Mouse (Mus musculus) hindbrain, embryonic 12.5 days (tissue): Measurements from ENCODE around the gene Satb1. TPM values are rescaled to one million over a fixed set of nuclear protein-coding genes. Genes with fewer than 3 reads are reported as not detected.

ENCODE experiments used
- ATAC-seq: fragments of 200-750 bp; cut with Nextera tagmentation; 2 replicates; pipeline ENCODE4 v1.8.0; 2017; ENCODE audit warnings: moderate TSS enrichment; ENCODE audit not compliant: low FRiP score
- H3K27ac ChIP-seq: fragments of 300-500 bp; sonication (generic); 2 replicates; pipeline ENCODE4 v1.5.1; 2016; ENCODE audit warnings: mild to moderate bottlenecking
- H3K27me3 ChIP-seq: fragments of 300-500 bp; sonication (generic); 2 replicates; pipeline ENCODE4 v1.6.1; 2016; ENCODE audit warnings: mild to moderate bottlenecking
- H3K36me3 ChIP-seq: fragments of 300-500 bp; sonication (generic); 2 replicates; pipeline ENCODE4 v1.6.1; 2016; ENCODE audit warnings: mild to moderate bottlenecking
- H3K4me1 ChIP-seq: fragments of 300-500 bp; sonication (generic); 2 replicates; pipeline ENCODE4 v1.6.1; 2016
- H3K4me2 ChIP-seq: fragments of 300-500 bp; sonication (generic); replicated peaks from 2 replicates; pipeline ENCODE4 v1.6.1; 2016; ENCODE audit warnings: mild to moderate bottlenecking
- H3K4me3 ChIP-seq: fragments of 300-500 bp; sonication (generic); 2 replicates; pipeline ENCODE4 v1.5.1; 2016; ENCODE audit warnings: mild to moderate bottlenecking
- H3K9ac ChIP-seq: fragments of 300-500 bp; sonication (generic); 2 replicates; pipeline ENCODE4 v1.6.1; 2016; ENCODE audit warnings: mild to moderate bottlenecking, moderate library complexity
- H3K9me3 ChIP-seq: fragments of 300-500 bp; sonication (generic); replicated peaks from 2 replicates; pipeline ENCODE4 v1.6.1; 2016; ENCODE audit warnings: mild to moderate bottlenecking
- WGBS: fragments of 180-500 bp; shearing (Covaris S2); methylation state at CpG from one replicate; pipeline ENCODE4 v1.1.7; 2016; 5-methylcytosine and 5-hydroxymethylcytosine counted together
- polyA plus RNA-seq: library from polyadenylated mRNA; unstranded; fragments of >200 nt; fragmentation: Nextera tagmentation; extraction: Ambion mirVana; gene quantifications from 2 replicates; pipeline ENCODE4 v1.2.1, GENCODE M21; 2016

The Satb1 gene
- polyA plus RNA-seq, 1 experiment from 2014 or later: 33.6 TPM

- Histone ChIP-seq H3K4me3 (no peak overlapping the region), H3K4me2 (peak overlapping the region; percentile 44), H3K27ac (peak overlapping the region; percentile 42), H3K27me3 (no peaks in the 10 kb centered on the region), H3K9me3 (no peaks in the 10 kb centered on the region), H3K4me1 (peaks cover 14% of the 10 kb centered on the region), H3K36me3 (0 out of 2 replicates have a peak, but pooled peaks cover 8% of the 10 kb centered on the region), H3K9ac (no peak overlapping the region)
- WGBS: 43% methylated on average over 17 of the region's 17 CpGs
- peak; percentile 75 for ATAC-seq
These were observed 72.7 kb downstream of the Satb1 start for GRCm38 (mm10) chr17:51760251-51760887.

DNA sequence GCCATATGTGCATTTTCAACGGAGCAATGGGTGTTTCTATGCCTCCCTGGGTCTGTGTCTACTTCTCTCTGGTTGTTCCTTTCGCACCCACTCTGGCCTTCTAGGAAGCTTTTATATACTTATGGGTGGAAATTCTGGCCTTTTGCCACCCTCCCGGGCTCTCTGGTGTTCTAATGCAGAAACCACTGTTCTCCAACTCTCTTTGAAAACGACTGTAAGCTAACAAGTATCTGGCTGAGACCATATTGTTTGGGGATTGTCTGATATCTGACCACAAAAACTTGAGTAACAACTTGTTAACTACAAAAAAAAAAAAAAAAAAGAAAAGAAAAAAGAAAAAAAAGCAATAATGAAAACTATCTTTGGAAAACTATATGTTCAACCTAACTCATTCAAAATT lies 73.6 kb downstream of the Satb1 start:
- 93% methylated on average over 4 of the region's 4 CpGs for WGBS

DNA sequence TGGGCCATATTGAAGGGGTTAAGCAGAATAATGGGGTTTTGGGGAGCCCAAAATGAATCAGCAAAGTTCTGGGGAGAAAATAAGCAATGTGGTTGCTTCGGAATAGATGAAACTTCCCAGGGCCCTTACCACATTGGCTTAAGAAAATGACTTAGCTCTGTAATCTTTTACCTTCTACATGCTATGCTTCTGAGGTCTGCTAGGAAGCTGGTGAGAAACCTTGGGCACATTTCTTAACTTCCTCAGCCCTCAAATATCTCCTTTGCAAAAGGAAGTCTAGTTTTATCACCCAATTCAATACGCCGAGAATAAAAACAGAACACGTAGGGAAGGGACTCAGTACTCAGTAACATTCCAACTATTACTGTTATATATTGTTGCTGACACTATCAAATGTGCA lies 80.9 kb downstream of the Satb1 start:
- H3K4me3 ChIP-seq: no peak overlapping the region
- no peak for ATAC-seq

More for the DNA sequence above, 73.6 kb downstream of the Satb1 start:
- ATAC-seq: no peak
- Histone ChIP-seq H3K9me3 (no peaks in the 10 kb centered on the region), H3K27ac (no peak overlapping the region), H3K9ac (no peak overlapping the region), H3K4me2 (no peak overlapping the region), H3K4me1 (peaks cover 14% of the 10 kb centered on the region), H3K36me3 (0 out of 2 replicates have a peak, but pooled peaks cover 8% of the 10 kb centered on the region), H3K4me3 (no peak overlapping the region), H3K27me3 (no peaks in the 10 kb centered on the region)

GRCm38 (mm10) chr17:51747204-51747603 lies 85.9 kb downstream of the Satb1 start:
- Histone ChIP-seq H3K4me2 (no peak overlapping the region), H3K27ac (no peak overlapping the region), H3K4me3 (no peak overlapping the region), H3K4me1 (no peaks in the 10 kb centered on the region; the same call in 1 of the 2 replicates), H3K9me3 (no peaks in the 10 kb centered on the region), H3K9ac (no peak overlapping the region), H3K36me3 (peaks cover 5% of the 10 kb centered on the region), H3K27me3 (no peaks in the 10 kb centered on the region)
- 70% methylated on average over 9 of the region's 9 CpGs for WGBS
- no peak for ATAC-seq

More for the DNA sequence above, 80.9 kb downstream of the Satb1 start:
- no peaks in the 10 kb centered on the region for H3K36me3 ChIP-seq
- no peaks in the 10 kb centered on the region for H3K9me3 ChIP-seq
- no peaks in the 10 kb centered on the region for H3K27me3 ChIP-seq
- H3K4me1 ChIP-seq: no peaks in the 10 kb centered on the region
- 91% methylated on average over 4 of the region's 4 CpGs for WGBS
- H3K27ac ChIP-seq: no peak overlapping the region
- H3K9ac ChIP-seq: no peak overlapping the region
- no peak overlapping the region for H3K4me2 ChIP-seq

- 76% methylated on average over 10 of the region's 10 CpGs for WGBS
- Histone ChIP-seq H3K27ac (no peak overlapping the region), H3K27me3 (no peaks in the 10 kb centered on the region), H3K4me3 (no peak overlapping the region), H3K9me3 (no peaks in the 10 kb centered on the region), H3K36me3 (peaks cover 36% of the 10 kb centered on the region), H3K4me1 (no peaks in the 10 kb centered on the region; the same call in 1 of the 2 replicates), H3K9ac (no peak overlapping the region), H3K4me2 (no peak overlapping the region)
- ATAC-seq: no peak
These were observed 90.6 kb downstream of the Satb1 start for GRCm38 (mm10) chr17:51742502-51742901.

GRCm38 (mm10) chr17:51741126-51741525 lies 92.0 kb downstream of the Satb1 start:
- Histone ChIP-seq H3K27me3 (no peaks in the 10 kb centered on the region), H3K9me3 (no peaks in the 10 kb centered on the region), H3K4me1 (no peaks in the 10 kb centered on the region; the same call in 1 of the 2 replicates), H3K4me2 (no peak overlapping the region), H3K4me3 (no peak overlapping the region), H3K27ac (no peak overlapping the region), H3K9ac (no peak overlapping the region), H3K36me3 (peaks cover 36% of the 10 kb centered on the region)
- no peak for ATAC-seq
- WGBS: 94% methylated on average over 10 of the region's 10 CpGs

GRCm38 (mm10) chr17:51740246-51740645 lies 92.8 kb downstream of the Satb1 start:
- 91% methylated on average over 15 of the region's 15 CpGs for WGBS
- no peak for ATAC-seq
- H3K4me3 ChIP-seq: no peak overlapping the region
- no peaks in the 10 kb centered on the region for H3K9me3 ChIP-seq
- no peak overlapping the region for H3K9ac ChIP-seq
- no peak overlapping the region for H3K4me2 ChIP-seq
- no peak overlapping the region for H3K27ac ChIP-seq
- no peaks in the 10 kb centered on the region; the same call in 1 of the 2 replicates for H3K4me1 ChIP-seq
- no peaks in the 10 kb centered on the region for H3K27me3 ChIP-seq
- H3K36me3 ChIP-seq: peaks cover 36% of the 10 kb centered on the region

DNA sequence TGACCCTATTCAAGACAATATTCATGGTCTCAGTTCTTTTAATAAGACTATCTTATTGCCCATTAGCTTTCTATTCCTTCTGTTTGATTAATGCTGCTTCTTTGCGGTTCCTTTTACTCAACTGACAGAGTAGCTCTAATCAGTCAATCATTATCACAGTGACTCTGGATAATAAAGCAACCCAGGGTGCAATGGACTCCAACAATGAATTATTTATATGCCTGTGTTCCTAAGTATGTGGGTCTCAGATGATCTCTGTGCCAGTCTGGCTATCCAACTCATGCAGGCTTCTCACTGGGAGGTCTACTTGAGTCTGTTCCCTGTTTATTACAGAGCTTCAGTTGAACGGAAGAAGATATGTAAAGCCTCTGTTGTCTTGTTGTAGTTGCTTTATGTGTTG lies 108.6 kb downstream of the Satb1 start:
- WGBS: 45% methylated on average over 2 of the region's 2 CpGs
- H3K9ac ChIP-seq: no peak overlapping the region

DNA sequence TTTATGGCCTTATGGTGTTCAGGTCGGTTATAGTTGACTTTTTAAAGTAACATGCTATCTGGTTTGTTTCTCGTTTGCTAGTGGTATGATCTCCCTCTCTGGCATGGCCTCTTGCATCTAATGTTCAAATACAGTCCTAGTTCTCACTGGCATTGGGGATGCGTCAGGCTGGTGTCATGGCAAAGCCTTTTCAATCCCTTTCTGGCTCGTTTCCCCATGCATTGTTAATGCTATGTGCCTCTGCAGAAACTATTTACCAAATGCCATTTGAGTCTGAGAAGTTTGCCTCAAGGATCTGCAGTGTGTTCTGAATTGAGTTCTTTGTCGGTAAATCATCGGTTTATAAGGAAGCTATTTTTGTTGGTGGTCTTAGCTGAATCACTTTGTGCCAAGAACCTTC lies 137.4 kb downstream of the Satb1 start:
- no peak overlapping the region for H3K4me2 ChIP-seq
- 74% methylated on average over 6 of the region's 6 CpGs for WGBS
- no peaks in the 10 kb centered on the region for H3K27me3 ChIP-seq
- H3K9ac ChIP-seq: no peak overlapping the region
- no peaks in the 10 kb centered on the region for H3K4me1 ChIP-seq
- ATAC-seq: no peak
- H3K9me3 ChIP-seq: no peaks in the 10 kb centered on the region
- no peak overlapping the region for H3K27ac ChIP-seq
- no peak overlapping the region for H3K4me3 ChIP-seq
- H3K36me3 ChIP-seq: no peaks in the 10 kb centered on the region

More for the DNA sequence above, 108.6 kb downstream of the Satb1 start:
- no peaks in the 10 kb centered on the region for H3K36me3 ChIP-seq
- no peak for ATAC-seq
- no peak overlapping the region for H3K4me3 ChIP-seq
- no peak overlapping the region for H3K27ac ChIP-seq
- H3K4me2 ChIP-seq: no peak overlapping the region
- no peaks in the 10 kb centered on the region for H3K27me3 ChIP-seq
- no peaks in the 10 kb centered on the region for H3K4me1 ChIP-seq
- no peaks in the 10 kb centered on the region for H3K9me3 ChIP-seq

GRCm38 (mm10) chr17:51695271-51695670 lies 137.8 kb downstream of the Satb1 start:
- 65% methylated on average over 2 of the region's 2 CpGs for WGBS
- H3K4me3 ChIP-seq: no peak overlapping the region
- no peak overlapping the region for H3K27ac ChIP-seq
- no peaks in the 10 kb centered on the region for H3K4me1 ChIP-seq
- no peaks in the 10 kb centered on the region for H3K27me3 ChIP-seq
- no peaks in the 10 kb centered on the region for H3K9me3 ChIP-seq
- ATAC-seq: no peak
- H3K36me3 ChIP-seq: no peaks in the 10 kb centered on the region
- no peak overlapping the region for H3K4me2 ChIP-seq
- H3K9ac ChIP-seq: no peak overlapping the region

GRCm38 (mm10) chr17:51690526-51690925 lies 142.6 kb downstream of the Satb1 start:
- Histone ChIP-seq H3K9me3 (no peaks in the 10 kb centered on the region), H3K4me3 (no peak overlapping the region), H3K9ac (no peak overlapping the region), H3K4me1 (no peaks in the 10 kb centered on the region), H3K36me3 (no peaks in the 10 kb centered on the region), H3K4me2 (no peak overlapping the region), H3K27me3 (no peaks in the 10 kb centered on the region), H3K27ac (no peak overlapping the region)
- no peak for ATAC-seq
- 69% methylated on average over 2 of the region's 2 CpGs for WGBS

DNA sequence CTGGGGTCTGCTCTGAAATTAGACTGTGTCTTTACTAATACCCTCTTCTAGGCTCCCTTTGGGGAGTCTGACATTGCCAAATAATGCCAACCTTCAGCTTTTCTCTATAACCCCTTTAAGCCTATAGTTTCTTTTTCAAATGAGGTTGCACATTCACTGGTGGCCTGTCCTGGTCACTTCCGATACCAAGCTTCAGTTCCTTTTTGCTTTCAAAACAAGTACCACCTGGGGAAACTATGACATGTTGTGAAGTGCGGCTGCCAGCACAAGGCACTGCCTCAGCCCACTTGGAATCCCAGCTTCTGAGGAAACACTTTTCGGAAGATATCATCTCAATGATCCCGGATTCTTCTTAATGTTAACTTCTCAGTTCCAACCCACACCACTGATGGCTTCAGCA lies 145.9 kb downstream of the Satb1 start:
- ATAC-seq: no peak
- 94% methylated on average over 4 of the region's 4 CpGs for WGBS
- Histone ChIP-seq H3K4me2 (no peak overlapping the region), H3K9ac (no peak overlapping the region), H3K4me1 (0 out of 2 replicates have a peak, but pooled peaks cover 2% of the 10 kb centered on the region), H3K36me3 (no peaks in the 10 kb centered on the region), H3K9me3 (no peaks in the 10 kb centered on the region), H3K27me3 (no peaks in the 10 kb centered on the region), H3K27ac (no peak overlapping the region), H3K4me3 (no peak overlapping the region)
